Mouse (Mus musculus) liver, adult 2 months (tissue): ENCODE measurements at regions not wholly inside any gene's neighbourhood (a gene's known extent, or its start where the extent isn't known, plus 50 kb on each side); places are given as distances from the start of the nearest gene placed in this dataset.

Experiments
- DNase-seq: peaks from one replicate; pipeline ENCODE4 v3.0.0-alpha.2; 2011; ENCODE audit warnings: low read depth, low spot score; ENCODE audit errors: extremely low read depth
- H3K27ac ChIP-seq: fragments of 200-500 bp; replicated peaks from 2 replicates; pipeline ENCODE4 v1.5.1; 2012; ENCODE audit warnings: low read depth, mild to moderate bottlenecking, control low read depth, inconsistent platforms, low read length; ENCODE audit not compliant: insufficient read depth
- H3K27me3 ChIP-seq: fragments of 200-500 bp; 2 replicates; pipeline ENCODE4 v1.6.1; 2012; ENCODE audit warnings: mild to moderate bottlenecking, moderate library complexity, low read length, inconsistent platforms; ENCODE audit not compliant: control insufficient read depth, insufficient read depth
- H3K36me3 ChIP-seq: fragments of 200-500 bp; 2 replicates; pipeline ENCODE4 v1.6.1; 2012; ENCODE audit warnings: low read length, inconsistent platforms; ENCODE audit not compliant: control insufficient read depth, insufficient read depth
- H3K4me1 ChIP-seq: fragments of 200-500 bp; 2 replicates; pipeline ENCODE4 v1.6.1; 2011; ENCODE audit warnings: low read length; ENCODE audit not compliant: control insufficient read depth, insufficient read depth
- H3K4me3 ChIP-seq: fragments of 200-500 bp; 2 replicates; pipeline ENCODE4 v1.5.1; 2011; ENCODE audit warnings: low read depth, mild to moderate bottlenecking, control low read depth, low read length, moderate library complexity; ENCODE audit not compliant: insufficient read depth
- H3K79me2 ChIP-seq: fragments of 200-500 bp; 2 replicates; pipeline ENCODE4 v1.6.1; 2012; ENCODE audit warnings: inconsistent platforms, mild to moderate bottlenecking, low read length, moderate library complexity; ENCODE audit not compliant: control insufficient read depth, insufficient read depth
- H3K9ac ChIP-seq: fragments of 200-500 bp; 2 replicates; pipeline ENCODE4 v1.6.1; 2012; ENCODE audit warnings: low read depth, mild to moderate bottlenecking, control low read depth, inconsistent platforms, low read length
- CTCF ChIP-seq: fragments of 200-500 bp; IDR thresholded peaks from 2 replicates; pipeline ENCODE4 v1.5.1; 2011; ENCODE audit warnings: low read depth, low read length, control low read depth
- POLR2A ChIP-seq: fragments of 200-500 bp; IDR thresholded peaks from 2 replicates; pipeline ENCODE4 v1.6.1; 2011; ENCODE audit warnings: low read length, control low read depth; ENCODE audit not compliant: insufficient read depth; ENCODE audit errors: extremely low read depth
- WGBS: fragments of 180-500 bp; shearing (Covaris S2); methylation state at CpG from one replicate; pipeline ENCODE4 v1.1.7; 2018; 5-methylcytosine and 5-hydroxymethylcytosine counted together

DNA sequence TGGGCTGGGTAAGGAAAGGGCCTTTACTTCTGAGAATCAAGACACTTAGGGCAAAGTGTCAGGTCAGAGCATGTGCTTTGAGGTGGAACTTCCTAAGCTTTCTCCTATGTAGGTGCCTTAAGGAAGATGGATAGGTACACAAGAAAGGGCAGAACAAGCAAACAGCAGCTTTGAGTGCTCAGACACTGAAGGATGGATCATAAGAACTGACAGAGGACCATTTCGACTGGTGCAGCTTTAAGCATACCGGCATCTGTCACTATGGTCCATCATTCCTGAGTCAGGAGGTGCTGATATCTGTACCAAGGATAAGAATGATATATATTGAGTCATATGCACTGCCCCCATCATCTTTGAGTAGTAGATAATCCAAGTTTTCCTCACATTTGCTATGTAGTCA lies 430.2 kb upstream of the Klhl29 start:
- no peaks in the 10 kb centered on the region for H3K36me3 ChIP-seq
- no peak for TF ChIP-seq CTCF
- TF ChIP-seq POLR2A, result no peak
- H3K4me1 ChIP-seq, result no peaks in the 10 kb centered on the region
- no peak overlapping the region for H3K27ac ChIP-seq
- WGBS, result 72% methylated on average over 2 of the region's 2 CpGs
- DNase-seq, result no peak
- no peak overlapping the region for H3K4me3 ChIP-seq
- 0 out of 2 replicates have a peak, but pooled peaks cover 3% of the 10 kb centered on the region for H3K27me3 ChIP-seq
- H3K9ac ChIP-seq, result no peak overlapping the region
- no peaks in the 10 kb centered on the region for H3K79me2 ChIP-seq

DNA sequence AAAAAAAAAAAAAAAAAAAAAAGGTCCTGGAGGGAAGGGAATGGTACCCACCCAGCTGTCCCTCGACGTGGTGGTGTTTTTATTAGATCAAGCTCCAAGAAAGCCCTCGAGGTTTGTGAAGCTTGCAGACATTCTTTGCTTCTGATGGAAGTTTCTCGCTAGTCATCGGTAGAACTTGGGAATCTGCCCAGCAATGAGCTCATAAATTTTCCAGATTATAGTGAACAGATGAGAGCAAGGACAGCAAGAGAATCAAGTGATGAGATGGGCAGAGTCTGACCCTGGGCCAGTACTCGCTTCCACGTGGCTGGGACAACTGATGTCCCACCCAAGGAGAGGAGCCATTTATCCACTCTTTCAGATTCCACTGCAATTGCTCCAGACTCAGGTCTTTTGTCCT lies 417.6 kb upstream of the Klhl29 start:
- H3K36me3 ChIP-seq, result no peaks in the 10 kb centered on the region
- H3K4me1 ChIP-seq, result no peaks in the 10 kb centered on the region
- H3K4me3 ChIP-seq, result no peak overlapping the region
- H3K27ac ChIP-seq, result no peak overlapping the region
- H3K27me3 ChIP-seq, result no peaks in the 10 kb centered on the region
- H3K79me2 ChIP-seq, result no peaks in the 10 kb centered on the region
- TF ChIP-seq POLR2A, result no peak
- DNase-seq, result no peak
- no peak overlapping the region for H3K9ac ChIP-seq
- 74% methylated on average over 7 of the region's 7 CpGs for WGBS

DNA sequence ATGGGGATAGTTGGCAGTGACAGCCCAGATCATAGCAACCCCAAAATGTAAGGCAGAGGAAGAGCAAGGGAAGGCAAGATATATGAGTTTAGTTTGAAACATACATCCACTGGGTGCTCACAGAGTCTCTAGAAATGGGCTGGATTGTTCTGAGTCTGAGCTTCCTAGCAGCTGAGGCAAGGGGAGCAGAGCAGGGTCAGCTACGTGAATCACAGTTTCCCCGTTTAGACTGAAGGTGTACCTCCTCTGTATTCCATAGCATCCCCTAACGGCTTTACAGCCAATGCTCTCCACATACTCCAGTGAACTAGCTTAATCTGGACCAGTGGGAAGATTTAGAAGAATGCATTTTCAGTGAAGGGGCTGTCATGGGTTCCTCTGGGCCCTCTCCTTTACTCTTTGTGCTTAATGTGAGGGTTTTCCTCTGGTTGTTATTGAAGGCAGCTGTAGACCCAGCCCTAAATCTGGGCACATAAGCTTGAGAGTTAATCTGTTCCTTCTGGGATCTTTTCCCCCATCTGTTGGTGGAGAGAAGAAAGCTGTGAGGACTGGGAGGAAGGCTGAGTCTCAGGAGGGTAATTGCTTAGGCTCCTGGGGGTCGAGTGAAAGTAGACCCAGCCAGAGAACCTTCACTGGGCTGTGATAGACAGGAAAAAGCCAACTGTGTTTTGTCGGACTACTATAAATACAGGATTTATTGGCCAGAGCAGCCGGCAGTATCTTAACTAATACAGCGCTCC lies 411.8 kb upstream of the Klhl29 start:
- H3K4me1 ChIP-seq, result no peaks in the 10 kb centered on the region
- no peak for DNase-seq
- H3K79me2 ChIP-seq, result no peaks in the 10 kb centered on the region
- no peak overlapping the region for H3K9ac ChIP-seq
- no peaks in the 10 kb centered on the region for H3K36me3 ChIP-seq
- H3K27ac ChIP-seq, result no peak overlapping the region
- H3K27me3 ChIP-seq, result no peaks in the 10 kb centered on the region
- WGBS, result 69% methylated on average over 7 of the region's 7 CpGs
- H3K4me3 ChIP-seq, result no peak overlapping the region
- TF ChIP-seq POLR2A, result no peak
- no peak for TF ChIP-seq CTCF

DNA sequence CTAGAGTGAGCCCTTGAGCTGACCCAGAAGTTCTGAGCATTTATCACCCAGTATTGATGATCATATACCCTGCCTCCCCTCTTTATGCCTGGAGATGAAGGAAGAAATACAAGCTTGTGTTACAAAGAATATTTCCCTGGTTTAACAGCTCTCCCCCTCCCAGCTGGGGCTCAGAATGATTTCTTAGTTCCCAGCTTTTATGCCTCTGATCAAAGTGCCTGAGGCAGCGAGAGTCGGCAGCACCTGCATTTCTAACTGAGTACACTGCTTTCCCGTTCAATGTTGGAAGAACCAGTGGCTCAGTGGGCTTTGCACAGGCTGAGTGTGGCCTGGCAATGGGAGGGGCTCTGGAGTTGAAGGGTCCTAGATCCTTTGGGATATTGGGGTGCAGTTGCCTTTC lies 405.8 kb upstream of the Klhl29 start:
- H3K4me1 ChIP-seq, result no peaks in the 10 kb centered on the region
- DNase-seq, result no peak
- 91% methylated on average over 3 of the region's 3 CpGs for WGBS
- H3K36me3 ChIP-seq, result no peaks in the 10 kb centered on the region
- TF ChIP-seq POLR2A (no peak), CTCF (no peak)
- H3K79me2 ChIP-seq, result no peaks in the 10 kb centered on the region
- H3K4me3 ChIP-seq, result no peak overlapping the region
- H3K27ac ChIP-seq, result no peak overlapping the region
- H3K27me3 ChIP-seq, result no peaks in the 10 kb centered on the region
- H3K9ac ChIP-seq, result no peak overlapping the region

DNA sequence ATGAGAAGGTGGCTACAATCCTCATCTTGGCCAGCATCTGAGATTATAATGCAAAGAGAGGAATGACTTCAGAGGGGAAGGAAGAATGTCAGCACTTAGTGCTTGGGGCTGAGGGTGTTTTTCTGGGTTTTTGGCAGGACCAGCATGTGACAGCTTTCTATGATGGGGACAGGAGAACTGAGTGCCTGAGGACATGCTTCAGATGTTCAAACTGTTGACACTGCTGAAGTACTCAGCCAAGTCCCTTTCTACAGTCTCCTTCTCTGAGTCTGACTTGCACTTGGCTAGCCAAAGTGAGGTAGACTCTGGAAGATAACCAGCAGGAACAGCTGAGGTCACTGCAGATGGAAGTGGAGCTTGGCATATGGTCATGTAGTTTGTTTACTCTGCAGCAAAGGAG lies 402.1 kb upstream of the Klhl29 start:
- Histone ChIP-seq H3K9ac (no peak overlapping the region), H3K4me1 (no peaks in the 10 kb centered on the region), H3K4me3 (no peak overlapping the region), H3K27me3 (no peaks in the 10 kb centered on the region), H3K79me2 (no peaks in the 10 kb centered on the region), H3K36me3 (no peaks in the 10 kb centered on the region), H3K27ac (no peak overlapping the region)
- DNase-seq, result no peak
- TF ChIP-seq POLR2A (no peak), CTCF (no peak)

DNA sequence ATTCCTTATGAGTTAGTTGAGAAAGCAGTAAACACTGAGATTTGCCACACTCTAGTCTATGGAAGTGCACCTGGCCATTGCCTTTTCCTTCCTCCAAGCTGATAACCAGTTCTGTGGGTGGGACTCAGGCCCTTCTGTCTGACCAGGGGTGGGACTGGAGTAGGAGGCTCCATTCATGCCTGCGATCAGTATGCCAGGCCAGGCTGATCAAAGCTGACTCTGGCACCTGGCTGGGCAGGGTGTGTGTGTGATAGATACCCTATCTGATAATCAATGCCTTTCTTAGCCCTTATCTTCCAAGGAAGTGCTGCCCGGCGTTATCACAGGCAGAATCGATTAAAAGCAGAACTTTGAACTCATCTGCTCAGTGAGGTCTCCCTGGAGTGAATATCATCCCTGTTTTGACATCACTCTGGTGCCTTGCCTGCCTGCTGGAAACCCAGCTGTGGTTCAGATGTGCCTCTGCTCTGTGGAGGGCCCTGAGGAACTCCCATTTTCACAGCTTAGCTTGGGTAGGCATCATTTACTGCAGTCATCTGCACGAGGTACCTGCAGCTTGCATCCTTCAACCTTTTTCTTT lies 396.0 kb upstream of the Klhl29 start:
- Histone ChIP-seq H3K4me1 (no peaks in the 10 kb centered on the region), H3K79me2 (no peaks in the 10 kb centered on the region), H3K27ac (no peak overlapping the region), H3K27me3 (no peaks in the 10 kb centered on the region), H3K36me3 (no peaks in the 10 kb centered on the region), H3K4me3 (no peak overlapping the region), H3K9ac (no peak overlapping the region)
- TF ChIP-seq POLR2A (no peak), CTCF (no peak)
- WGBS, result 17% methylated on average over 5 of the region's 5 CpGs
- DNase-seq, result no peak
